Mouse (Mus musculus): ENCODE results near the gene Phactr4. TPM values are rescaled to one million over a fixed set of nuclear protein-coding genes. Genes with fewer than 3 reads are reported as not detected.
A peak's percentile ranks its signal among the peaks of the same experiment; 100 is the strongest.
"Not testable (repeated sequence)": the region's sequence is repeated elsewhere in the genome, so short reads cannot be mapped to it uniquely, and the experiment has no call there.

The Phactr4 gene
- total RNA-seq (2021), result 10 to 100 TPM; 16.3 to 18.4 TPM
- long read RNA-seq, experiment 1, full-length matches to known transcripts, result 3 of 6 reads
- long read RNA-seq, experiment 1, partial matches to known transcripts, result 1 of 6 reads
- long read RNA-seq, experiment 1, other reads (novel, unspliced or antisense), result 2 of 6 reads
- long read RNA-seq, experiment 2, full-length matches to known transcripts, result 1 of 3 reads
- long read RNA-seq, experiment 2, partial matches to known transcripts, result 1 of 3 reads
- long read RNA-seq, experiment 2, other reads (novel, unspliced or antisense), result 1 of 3 reads

DNA sequence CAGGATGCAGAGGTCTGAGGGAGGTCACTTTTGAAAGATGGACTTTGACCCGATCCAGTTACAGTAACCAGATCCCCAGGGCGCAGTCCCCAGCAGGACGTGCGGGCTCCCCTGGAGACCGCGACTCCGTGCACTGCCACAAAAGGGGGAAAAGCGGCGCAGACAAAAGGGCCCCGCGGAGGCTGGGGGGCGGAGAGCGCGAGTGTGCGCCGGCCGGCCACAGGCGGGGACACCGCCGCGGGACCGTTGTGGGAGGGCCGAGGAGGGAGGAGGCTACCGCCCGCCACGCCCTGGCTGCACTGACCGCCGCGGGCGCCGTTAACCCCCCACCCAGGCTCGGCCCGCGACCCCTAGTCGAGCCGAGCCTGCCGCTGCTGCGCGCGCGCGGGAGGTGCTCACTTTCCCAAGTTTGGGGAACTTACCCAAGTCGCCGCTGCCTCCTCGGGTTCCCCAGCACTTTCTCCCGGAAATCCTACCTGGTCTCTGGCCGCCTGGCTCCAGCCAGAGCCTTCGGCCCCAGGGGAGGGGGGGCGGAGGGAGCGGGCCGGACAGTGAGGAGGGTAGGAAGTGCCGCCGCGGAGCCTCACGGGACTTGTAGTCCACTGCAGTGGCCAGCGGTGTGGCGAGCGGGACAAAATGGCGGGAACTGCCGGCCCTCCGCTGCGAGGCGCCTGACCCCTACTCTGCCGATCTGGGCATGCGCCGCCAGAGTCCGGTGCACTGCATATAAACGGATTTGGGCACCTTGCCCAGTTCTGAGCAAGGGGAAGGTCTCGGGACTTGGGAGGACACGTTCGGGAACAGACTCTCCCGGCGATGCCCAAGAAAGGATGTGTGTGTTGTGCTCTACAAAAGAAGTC, at the start of gene Phactr4:
TSS of gene Phactr4 (minus strand) at position 567 of the 860 bp plus-strand sequence.
- DNase-seq, result peak; percentile 97

DNA sequence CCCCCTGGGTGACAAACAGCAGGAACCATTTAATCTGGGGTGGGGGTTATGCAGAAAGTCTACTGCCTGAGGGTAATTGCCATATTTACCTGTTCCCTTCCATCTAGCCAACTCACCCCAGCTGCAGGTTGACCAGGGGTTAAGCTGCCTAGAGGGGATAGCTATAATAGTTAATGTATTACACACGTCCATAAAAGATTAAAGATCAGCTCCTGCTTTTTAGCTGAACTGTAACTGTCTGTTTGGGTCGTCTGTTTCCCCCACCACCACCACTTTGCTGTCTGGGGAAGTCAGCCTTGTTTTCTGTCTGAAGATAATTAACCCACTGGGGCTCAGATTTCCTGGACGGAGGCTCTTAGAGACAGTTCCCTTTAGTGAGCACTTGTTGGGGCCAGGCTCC, 47.6 kb upstream of the Phactr4 start:
- DNase-seq, result no peak

GRCm38 (mm10) chr4:132464255-132464613, 41.9 kb upstream of the Phactr4 start:
- no peak for DNase-seq

DNA sequence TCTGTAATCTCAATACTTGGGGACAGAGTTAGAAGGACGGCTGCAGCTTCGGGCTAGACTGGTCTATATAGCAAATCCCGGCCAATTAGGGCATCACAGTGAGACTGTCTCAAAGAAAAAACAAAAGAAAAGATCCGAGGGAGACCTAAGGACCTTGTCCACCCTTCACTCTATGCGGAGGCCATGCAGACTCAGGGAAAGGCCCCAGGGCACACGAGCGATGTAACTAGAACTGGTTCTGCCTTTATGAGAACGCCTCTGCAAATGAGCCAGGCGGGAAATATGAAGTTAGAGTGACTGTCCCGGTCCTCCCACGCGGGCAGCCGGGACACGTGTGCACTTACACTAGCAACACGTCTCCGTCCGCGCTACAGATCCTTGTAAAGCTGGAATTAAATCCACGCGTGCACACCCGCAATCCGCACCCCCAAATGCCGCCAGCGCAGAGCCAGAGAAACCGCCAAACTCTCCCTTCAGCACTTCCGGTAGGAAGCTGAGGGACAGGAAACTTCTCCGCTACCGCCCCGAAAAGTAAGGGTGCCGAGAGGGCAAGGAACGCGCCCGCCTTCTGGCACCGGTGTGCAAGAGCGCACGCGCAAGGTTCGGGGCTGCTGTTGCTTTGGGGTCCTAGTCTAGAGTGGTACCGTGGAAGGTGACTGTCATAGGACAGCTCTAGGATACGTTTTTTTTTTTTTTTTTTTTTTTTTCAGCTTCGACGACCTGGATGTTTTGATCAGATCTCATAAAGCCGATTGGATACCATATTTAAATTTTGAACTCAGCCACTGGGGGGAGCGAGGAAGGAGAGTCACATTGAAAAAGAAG, 41.4 kb upstream of the Phactr4 start, which contains the start of gene Med18:
TSS of gene Med18 (minus strand) at position 492 of the 825 bp plus-strand sequence.
- peak; percentile 89 for DNase-seq

GRCm38 (mm10) chr4:132462836-132463235, 40.5 kb upstream of the Phactr4 start:
- DNase-seq, result no peak

- no peak for DNase-seq
Observed at GRCm38 (mm10) chr4:132460225-132460624, 37.9 kb upstream of the Phactr4 start.

DNA sequence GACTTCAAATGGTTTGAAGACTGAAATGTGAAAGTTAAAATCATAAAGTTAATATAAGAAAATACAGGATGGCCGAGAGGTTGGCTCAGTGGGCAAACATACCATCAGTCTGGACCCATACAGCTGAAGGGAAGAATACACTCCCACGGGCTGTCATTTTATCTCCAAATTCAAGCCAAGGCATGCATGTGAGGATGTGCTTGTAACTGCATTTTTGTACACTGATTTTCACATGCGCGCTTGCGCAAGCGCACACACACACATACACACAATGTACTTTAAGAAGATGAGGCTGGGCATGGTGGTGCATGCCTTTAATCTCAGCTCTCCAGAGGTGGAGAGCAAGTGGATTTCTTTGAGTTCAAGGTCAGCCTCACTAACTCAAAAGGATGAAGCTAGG, 33.3 kb upstream of the Phactr4 start:
- DNase-seq, result no peak

- no peak for DNase-seq
Observed at GRCm38 (mm10) chr4:132455146-132455545, 32.9 kb upstream of the Phactr4 start.

DNA sequence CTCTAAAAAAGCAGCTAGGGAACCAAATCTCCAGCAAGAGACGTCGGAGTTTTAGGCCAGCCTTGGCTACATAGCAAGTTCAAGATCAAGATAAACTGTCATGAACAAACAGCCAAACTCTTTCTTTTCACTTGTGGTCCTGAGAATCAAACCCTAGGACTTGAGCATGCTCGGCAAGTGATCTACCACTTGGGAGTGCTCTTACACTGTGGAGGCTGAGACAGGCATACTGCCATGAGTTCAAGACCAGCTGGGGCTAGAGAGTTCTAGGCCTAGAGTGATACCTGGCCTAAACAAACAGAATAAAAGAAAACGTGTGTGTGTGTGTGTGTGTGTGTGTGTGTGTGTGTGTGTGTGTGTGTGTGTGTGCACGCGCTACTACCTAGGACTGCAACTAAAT, 31.9 kb upstream of the Phactr4 start:
- no peak for DNase-seq

GRCm38 (mm10) chr4:132449778-132450177, 27.5 kb upstream of the Phactr4 start:
- DNase-seq, result no peak

DNA sequence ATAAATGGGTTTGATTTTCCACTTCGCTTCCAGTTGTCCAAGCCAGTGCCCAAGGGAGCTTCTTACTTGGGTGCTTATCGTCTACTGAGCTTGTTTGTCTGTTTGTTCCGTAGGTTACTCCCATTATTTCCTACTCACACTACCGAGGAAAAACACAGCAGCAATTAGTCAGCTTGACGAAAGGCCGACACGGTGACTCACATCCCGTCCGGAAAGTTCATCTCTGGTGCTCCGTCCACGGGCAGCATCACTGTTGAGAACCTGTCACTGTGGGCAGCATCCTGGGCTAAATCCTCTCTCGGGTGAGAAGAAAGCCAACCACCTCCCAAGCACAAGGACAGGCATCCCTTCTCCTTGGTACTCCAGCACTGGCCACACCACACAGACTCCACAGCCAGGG, 23.8 kb upstream of the Phactr4 start:
- no peak for DNase-seq

DNA sequence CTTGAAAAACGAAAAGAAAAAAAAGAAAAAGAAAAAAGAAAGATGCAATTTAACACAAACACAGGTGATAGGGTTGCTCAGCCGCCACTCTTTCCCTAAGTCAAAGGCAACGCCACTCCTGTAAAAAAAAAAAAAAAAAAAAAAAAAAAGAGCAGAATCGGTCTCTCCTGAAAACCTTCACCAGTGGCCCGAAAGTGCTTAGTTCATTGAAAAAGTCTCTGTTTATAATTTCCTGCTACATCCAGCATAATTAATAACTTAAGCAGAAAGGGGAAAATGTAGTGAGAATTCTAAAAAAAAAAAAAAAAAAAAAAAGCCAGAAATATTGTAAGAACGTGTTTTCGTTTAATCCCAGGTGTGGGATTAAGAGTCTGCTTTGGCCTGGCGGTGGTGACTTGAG, 22.2 kb upstream of the Phactr4 start:
- no peak for DNase-seq

DNA sequence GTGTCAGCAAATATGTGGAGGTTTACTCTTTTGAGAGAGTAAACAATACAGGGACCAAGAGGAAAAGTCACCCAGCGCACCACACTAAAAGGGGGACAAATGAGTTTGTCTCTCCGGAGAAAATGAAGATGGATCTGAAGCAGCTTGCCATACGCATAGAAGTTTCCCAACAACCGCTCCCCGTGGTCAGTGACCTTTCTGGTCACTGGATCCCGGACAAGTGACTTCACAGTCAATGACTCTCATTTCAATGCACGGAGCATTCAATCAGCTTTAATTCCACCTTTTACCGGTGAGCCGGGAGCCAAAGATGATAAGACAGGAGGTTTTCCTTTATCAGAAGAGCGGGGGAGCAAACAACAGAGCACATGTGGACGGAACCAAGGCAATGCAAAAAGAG, 15.6 kb upstream of the Phactr4 start:
- DNase-seq, result no peak

DNA sequence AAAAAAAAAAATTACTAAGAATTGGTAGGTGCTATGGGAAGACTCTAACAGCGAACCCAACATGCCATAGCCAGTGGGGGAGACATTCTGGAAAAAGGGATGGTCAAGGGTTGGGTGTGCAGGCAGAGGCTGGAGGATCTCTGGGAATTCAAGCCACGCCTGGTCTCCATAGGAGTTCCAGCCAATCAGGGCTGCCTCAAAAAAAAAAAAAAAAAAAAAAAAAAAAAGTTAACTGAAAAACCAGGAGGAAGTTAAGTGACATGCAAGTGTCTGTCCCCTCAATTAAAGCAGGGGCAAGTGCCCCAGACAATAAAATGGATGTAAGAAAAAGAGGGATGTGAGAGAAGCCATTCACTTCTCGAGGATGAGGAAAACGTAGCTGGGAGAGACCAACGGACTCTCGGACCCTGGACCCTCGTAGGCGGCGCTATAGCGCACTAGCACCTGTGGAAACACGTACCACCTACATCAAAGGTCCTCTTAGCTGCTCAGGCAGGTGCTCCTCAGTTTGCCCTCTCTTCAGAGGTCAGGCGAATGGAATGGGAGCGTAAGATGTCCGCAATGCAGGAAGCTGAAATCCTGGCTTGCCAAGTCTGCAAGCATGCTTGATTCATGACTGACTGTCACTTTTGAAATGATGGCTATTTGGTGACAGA, 10.6 kb upstream of the Phactr4 start:
- no peak for DNase-seq

- no peak for DNase-seq
Observed at GRCm38 (mm10) chr4:132428022-132428542, 5.8 kb upstream of the Phactr4 start.

- no peak for DNase-seq
Observed at GRCm38 (mm10) chr4:132427493-132427892, 5.2 kb upstream of the Phactr4 start.

DNA sequence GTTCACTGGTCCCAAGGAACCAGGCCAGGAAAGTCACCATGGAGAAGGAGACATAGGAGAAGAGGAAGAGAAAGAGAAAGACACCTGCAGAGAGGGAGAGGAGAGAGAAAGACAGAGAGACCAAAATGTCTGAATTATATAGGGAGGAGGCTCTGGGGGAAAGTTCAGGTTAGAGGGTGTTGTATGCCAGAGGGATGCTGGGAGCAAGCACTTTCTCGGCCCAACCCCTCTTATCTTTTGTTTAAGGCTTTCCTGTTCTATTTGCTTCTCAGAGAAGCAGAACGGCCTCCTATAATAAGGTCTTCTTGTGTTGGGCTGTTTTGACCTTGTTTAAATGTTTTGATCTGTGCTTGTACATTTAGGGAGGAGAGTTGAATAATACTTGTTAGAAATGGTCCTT, 3.7 kb upstream of the Phactr4 start:
- no peak for DNase-seq

GRCm38 (mm10) chr4:132424765-132425164, 2.5 kb upstream of the Phactr4 start:
- no peak for DNase-seq

- DNase-seq, result no peak
Observed at GRCm38 (mm10) chr4:132421556-132421922, 750 bp downstream of the Phactr4 start.

- DNase-seq, result no peak
Observed at GRCm38 (mm10) chr4:132420471-132420870, 1.8 kb downstream of the Phactr4 start.

- DNase-seq, result no peak
Observed at GRCm38 (mm10) chr4:132415966-132416365, 6.3 kb downstream of the Phactr4 start.

- DNase-seq, result not testable (repeated sequence)
Observed at GRCm38 (mm10) chr4:132413257-132413656, 9.0 kb downstream of the Phactr4 start.
